Mouse (Mus musculus): ENCODE results near the gene Nprl2.

The Nprl2 gene

GRCm38 (mm10) chr9:107541474-107542351 lies at the start of gene Nprl2, which contains the start of gene Cyb561d2:
Gene Nprl2 (plus strand): TSS chr9:107542226.
Gene Cyb561d2 (minus strand): TSS chr9:107542193.
- DNase-seq (ENCODE audit: low spot score in 2 of 2): peak; percentile 82 to 87

GRCm38 (mm10) chr9:107493511-107493910 lies 48.5 kb upstream of the Nprl2 start:
- DNase-seq (ENCODE audit: low spot score in 2 of 2): no peak

DNA sequence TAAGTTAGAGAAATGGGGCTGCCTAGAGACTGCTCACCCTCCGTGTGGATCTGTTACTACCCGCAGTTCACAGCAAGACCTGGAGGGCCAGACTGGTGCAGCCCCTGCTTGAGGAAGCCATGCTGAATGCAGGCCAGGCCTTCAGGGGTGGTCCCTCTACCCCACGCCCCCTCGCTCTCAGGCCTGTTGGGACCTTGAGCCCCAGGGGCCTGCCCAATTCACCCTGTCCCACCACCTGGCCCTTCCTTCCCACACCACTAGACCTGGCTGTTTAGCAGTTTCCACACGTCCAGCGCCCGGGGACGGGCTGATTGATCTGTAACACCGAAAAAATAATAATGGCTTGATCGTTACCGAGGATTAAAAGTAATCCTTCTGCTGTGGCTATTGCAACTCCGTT lies 47.8 kb upstream of the Nprl2 start:
- DNase-seq (ENCODE audit: low spot score in 2 of 2): no peak

DNA sequence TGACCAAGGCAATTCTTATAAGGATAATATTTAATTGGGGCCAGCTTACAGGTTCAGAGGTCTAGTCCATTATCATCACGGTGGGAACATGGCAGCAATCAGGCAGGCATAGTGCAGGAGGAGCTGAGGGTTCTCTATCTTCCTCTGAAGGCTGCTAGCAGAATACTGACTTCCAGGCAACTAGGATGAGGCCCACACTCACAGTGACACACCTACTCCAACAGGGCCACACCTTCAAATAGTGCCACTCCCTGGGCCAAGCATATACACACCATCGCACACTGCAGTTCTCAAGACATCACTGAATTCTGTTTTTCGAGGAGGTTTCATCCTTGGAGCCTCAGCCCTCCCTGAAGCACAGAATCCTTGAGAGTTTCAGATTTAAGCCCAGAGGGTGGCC lies 45.7 kb upstream of the Nprl2 start:
- DNase-seq (ENCODE audit: low spot score in 2 of 2): no peak

- no peak for DNase-seq (ENCODE audit: low spot score in 2 of 2)
These were observed 41.2 kb upstream of the Nprl2 start for GRCm38 (mm10) chr9:107500708-107501286.

DNA sequence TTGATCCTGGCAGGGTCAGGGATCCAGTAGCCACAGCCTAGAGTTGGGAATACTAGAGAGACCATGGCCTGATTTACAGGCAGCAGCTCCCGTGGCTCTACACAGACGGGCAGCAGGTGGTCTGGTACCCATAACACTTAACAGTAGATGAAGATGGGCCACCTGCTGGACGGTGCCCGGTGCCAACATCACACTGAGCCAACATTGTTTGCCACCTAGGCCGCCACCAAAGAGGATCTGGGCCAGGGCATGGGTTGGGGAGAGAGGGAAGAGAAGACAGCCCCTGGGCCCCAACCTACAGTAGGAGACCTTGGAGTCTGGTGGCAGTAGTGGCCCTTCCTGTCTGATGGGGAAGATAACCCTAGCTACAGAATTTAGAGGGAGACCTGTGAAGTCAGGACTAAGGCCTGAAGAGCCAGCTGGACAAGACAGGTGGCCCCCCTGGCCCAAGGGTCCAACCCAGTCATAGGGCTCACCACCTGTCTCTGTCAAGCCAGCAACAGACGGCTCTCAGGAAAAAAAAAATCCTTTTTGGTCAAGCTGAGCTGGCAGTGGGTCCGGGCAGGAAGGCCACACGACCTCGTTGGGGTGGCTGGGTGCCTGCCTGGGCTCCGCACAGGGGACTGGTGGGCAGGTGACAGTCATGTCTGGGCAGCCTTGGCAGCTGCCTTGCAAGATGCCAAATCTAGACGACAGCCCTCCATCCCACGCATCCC lies 39.7 kb upstream of the Nprl2 start:
- DNase-seq (ENCODE audit: low spot score in 2 of 2): no peak

DNA sequence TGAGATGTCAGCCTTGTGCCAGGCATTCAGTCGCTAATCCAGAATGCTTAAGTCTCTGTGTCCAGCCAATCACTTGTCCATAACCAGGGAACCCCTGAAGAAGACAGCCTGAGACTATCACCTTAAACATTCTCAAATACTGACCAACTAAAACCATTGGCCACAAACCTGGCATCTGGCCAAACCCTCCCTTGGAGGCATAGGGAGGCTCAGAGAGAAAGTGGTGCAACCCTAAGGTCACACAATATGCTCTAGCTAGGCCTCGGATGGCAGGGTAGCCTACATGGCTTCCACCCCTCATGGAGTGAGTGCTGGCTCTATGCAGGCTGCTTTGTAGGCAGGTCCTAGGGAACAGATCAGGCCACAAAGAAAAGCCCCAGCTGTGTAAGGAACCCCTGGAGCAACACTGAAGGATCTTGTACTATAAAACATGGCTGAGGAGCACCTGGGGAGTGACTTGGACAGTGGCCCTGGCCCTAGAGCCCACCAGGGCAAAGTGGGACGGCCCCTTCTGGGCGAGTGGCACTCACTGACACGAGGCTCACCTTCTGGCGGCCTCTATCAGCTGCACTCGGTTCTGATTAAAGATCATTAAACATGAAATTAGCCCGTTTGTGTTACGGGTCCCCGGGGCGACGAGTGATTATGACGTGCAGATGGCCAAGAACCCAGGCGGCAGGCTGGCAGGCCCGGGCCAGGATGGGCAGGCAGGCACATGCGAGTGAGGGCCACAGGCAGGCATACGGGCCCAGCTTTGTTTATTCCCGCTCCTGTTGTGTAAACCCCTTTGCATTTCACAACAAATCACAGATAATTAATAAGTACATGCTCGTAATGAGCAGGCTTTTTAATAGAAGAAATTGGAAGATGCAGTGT lies 37.1 kb upstream of the Nprl2 start:
- DNase-seq (ENCODE audit: low spot score in 2 of 2): no peak

- DNase-seq (ENCODE audit: low spot score in 2 of 2): no peak
These were observed 33.8 kb upstream of the Nprl2 start for GRCm38 (mm10) chr9:107508266-107508665.

- no peak for DNase-seq (ENCODE audit: low spot score in 2 of 2)
These were observed 31.5 kb upstream of the Nprl2 start for GRCm38 (mm10) chr9:107510384-107511100.

DNA sequence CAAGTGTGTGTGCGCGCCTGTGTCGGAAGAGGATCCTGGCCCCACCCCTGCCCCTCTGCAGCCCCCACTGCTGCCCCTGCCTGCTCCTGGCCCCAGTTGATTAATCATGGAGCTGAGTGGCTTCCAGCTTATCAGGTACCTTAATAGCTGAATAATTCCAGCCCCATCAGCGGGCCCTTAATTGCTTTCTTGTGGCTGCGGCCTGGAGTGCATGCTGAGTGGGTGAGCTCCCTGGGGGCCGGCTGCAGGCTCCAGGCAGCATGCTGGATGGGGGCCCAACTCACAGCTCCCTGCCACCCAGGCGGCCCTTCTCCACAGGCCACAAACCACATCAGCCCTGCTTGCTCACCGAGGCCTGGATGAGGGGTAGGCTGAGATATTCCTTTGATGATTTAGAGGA lies 30.6 kb upstream of the Nprl2 start:
- no peak for DNase-seq (ENCODE audit: low spot score in 2 of 2)

- DNase-seq (ENCODE audit: low spot score in 2 of 2): no peak
These were observed 29.7 kb upstream of the Nprl2 start for GRCm38 (mm10) chr9:107512326-107512725.

DNA sequence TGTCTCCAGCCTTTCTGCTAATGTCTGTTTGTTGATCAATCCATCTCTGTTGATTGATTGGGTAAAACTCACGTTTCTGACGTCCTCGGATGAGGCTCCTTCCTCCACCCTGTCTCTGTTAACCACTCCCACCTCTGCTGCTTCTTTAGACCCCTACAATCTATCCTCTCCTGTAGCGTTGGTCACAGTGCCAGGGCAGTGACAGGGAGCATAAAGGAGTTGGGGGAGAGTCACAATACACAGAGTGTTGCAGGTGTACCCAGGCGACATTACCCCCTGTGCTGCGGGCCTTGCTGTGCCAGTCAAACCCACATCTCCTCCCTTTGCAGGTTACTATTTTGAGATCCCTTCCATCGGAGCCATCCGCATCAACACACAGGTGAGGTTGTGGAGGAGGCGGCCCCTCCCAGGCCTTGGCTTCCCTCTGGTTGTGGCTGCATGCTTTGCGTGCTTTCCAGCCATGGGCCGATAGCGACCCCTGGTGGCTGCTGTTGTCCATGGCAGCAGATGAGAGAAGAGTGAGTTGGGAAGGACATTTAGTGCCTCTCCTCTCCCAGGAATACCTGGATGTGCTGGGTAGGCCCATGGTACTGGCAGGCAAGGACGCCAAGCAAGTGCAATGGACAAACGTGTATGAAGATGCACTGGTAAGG lies 27.6 kb upstream of the Nprl2 start:
- DNase-seq (ENCODE audit: low spot score in 2 of 2): peak; percentile 53 to 77

DNA sequence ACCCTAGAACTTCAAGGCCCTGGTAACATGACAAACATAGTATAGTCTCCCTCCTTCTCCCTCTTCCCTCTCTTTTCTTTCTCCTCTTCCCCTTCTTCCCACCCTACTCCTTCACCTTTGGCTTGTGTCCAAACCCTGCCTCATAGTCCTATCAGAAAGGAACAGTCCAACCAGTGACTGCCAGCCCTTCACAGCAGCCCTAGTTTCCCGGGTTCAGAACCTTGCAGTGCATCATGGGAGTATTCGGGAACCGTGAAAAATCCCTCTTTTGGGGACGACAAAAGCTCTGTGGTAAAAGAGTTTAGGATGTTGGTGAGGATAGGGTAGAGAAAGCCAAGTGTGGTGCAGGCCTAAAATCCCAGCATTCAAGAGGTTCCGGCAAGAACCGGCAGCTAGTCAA lies 21.7 kb upstream of the Nprl2 start:
- no peak for DNase-seq (ENCODE audit: low spot score in 2 of 2)

DNA sequence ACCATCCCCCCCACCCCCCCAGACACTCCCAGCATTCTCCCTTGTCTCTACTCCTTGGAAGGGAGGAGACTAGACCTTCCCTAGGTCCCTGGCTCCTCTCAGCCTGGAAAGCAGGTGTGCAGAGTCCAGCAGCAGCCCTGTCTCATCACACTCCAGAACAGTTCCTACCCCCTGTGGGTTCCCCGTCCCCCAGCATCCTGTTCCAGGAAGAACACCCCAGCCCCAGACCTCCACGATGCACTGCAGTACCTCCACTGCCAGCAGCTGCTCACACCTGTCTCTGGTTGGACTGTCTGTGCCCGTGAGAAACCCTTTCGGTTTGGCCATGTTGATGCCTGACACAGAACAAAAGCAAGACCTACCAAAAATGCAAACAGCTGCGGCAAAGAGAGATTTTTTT lies 20.8 kb upstream of the Nprl2 start:
- no peak for DNase-seq (ENCODE audit: low spot score in 2 of 2)

DNA sequence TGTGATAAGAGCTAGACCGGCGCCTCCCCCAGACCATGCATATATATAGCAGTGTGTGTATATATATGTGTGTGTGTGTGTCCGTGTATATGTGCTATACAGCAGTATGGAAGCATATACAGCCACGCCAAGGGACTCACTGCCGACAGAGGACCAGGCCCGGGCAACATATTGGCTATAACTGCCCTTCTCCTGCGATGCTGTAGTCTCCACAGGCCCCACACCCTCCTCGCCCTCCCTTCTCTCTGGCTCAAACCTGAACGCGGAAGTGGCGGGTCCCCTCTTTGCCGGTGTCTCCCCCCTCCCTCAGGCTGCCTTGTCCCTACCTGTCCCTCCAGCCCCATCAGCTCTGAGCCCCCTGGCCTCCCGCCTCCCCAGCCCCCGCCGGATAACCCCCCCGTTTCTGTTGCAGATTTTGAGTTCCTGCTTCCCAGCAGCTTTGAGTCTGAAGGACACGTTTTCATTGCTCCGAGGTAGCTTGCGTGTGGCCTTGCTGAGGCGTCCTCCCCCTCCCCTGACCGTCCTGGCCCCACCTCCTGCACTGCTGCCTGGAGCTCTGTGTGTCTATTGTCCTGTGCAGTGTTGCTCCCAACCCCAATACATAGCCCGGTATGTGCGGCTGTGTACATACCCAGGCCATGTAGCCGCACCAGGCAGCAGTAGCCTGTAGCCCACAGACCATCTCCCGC lies 20.2 kb upstream of the Nprl2 start:
- DNase-seq (ENCODE audit: low spot score in 2 of 2): no peak

- no peak for DNase-seq (ENCODE audit: low spot score in 2 of 2)
These were observed 19.7 kb upstream of the Nprl2 start for GRCm38 (mm10) chr9:107522400-107522711.

GRCm38 (mm10) chr9:107526198-107527026 lies 15.6 kb upstream of the Nprl2 start:
- peak; percentile 66 to 70 for DNase-seq (ENCODE audit: low spot score in 2 of 2)

DNA sequence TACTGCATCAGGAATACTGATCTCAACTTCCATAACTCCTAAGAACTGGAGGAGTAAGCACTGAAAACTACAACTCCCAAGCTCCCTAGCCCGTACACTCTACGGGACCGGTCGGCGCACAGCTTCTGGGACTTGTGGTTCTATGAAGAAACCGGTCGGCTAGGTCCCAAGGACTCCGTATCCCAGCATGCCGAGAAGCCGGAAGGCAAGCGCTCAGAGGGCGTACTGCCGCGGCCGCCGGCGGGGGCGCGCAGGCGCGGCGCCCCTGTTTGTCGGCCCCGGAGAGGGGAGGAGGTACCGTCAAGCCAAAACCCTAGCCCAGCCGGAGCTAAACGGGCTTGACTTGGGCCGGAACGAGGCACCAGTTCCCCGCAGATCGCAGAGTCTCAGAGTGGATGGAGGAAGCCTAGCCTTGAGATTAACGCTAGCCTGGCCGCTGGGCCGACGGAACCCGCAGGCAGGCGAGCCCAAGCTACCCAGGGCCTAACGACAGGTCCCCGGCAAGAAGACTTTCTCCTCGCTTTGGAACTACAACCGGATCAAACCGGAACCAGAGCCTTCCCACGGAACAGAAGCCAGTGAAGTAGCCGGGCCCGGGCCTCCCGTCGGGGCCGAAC lies 8.1 kb upstream of the Nprl2 start, which contains the start of gene Tmem115:
TSS of gene Tmem115 (plus strand) at position 155 of the 617 bp plus-strand sequence.
- DNase-seq (ENCODE audit: low spot score in 2 of 2): peak; percentile 71 to 81
